Mouse (Mus musculus) ES-Bruce4 (cell line): ENCODE data around the gene Tcf7l1.

Source experiments
- CTCF ChIP-seq: IDR thresholded peaks from one replicate; pipeline ENCODE4 v1.8.1; 2011; ENCODE audit warnings: low read depth, low read length
- POLR2A ChIP-seq: IDR thresholded peaks from one replicate; pipeline ENCODE4 v1.8.1; 2011; ENCODE audit warnings: low read length; ENCODE audit not compliant: insufficient read depth

DNA sequence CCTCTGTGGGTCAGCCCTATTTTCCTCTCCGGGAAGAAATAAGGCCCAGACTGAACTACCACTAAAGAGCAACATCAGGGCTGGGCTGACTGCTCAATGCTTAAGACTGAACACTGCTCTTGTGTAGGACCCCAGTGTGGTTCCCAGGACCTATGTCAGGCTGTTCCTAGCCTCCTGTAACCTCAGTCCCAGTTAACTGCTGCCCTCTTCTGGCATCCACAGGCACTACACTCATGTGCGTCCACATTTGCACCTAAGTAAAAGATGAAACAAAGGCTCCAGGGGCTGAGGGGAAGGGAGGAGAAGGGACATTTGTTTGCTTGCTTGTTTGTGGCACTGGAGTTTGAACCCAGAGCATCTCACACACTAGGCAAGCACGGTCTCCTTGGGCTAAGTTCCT is 39.8 kb upstream of the Tcf7l1 start:
- TF ChIP-seq CTCF (peak; percentile 96), POLR2A (no peak)
